Mouse (Mus musculus) kidney, adult 2 months (tissue): ENCODE results near the gene Gm10024.

Experiments
- CTCF ChIP-seq: fragments of 200-500 bp; conservative IDR thresholded peaks from 2 replicates; pipeline ENCODE4 v1.5.1; 2011; ENCODE audit warnings: low read depth, mild to moderate bottlenecking, control low read depth, low read length, moderate library complexity, mixed read lengths; ENCODE audit not compliant: insufficient read depth, insufficient read length
- POLR2A ChIP-seq: fragments of 200-500 bp; IDR thresholded peaks from one replicate; pipeline ENCODE4 v1.6.1; 2011; ENCODE audit warnings: low read depth, low read length, control low read depth

DNA sequence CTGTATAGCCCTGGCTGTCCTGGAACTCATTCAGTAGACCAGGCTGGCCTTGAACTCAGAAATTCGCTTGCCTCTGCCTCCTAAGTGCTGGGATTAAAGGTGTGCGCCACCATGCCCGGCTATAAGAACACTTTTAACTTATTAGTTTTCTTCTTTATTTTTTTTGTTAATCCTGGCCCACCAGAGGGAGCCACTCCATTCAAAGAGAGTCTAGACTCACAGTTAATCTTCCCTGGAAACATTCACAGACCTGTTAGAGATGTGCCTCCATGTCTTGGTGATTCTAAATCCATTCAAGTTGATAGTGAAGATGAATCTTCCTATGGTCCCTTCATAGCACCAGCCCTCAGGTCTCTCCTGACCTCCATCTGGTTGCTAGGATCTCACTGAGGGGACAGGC is 1.4 kb upstream of the Gm10024 start:
- TF ChIP-seq CTCF (no peak), POLR2A (no peak)
